Mouse (Mus musculus) retina, embryonic 14.5 days (tissue): ENCODE results near the gene Fam183b.
"Not testable (repeated sequence)": the region's sequence is repeated elsewhere in the genome, so short reads cannot be mapped to it uniquely, and the experiment has no call there.

Source experiments
- DNase-seq: peaks from one replicate; pipeline ENCODE4 v3.0.0-alpha.2; 2015; ENCODE audit warnings: low spot score

Fam183b gene

GRCm38 (mm10) chr11:58772888-58773287, 28.9 kb downstream of the Fam183b start, which contains the start of gene Olfr315:
TSS of gene Olfr315 (plus strand) at chr11:58773188.
- no peak for DNase-seq

- no peak for DNase-seq
Observed at GRCm38 (mm10) chr11:58752434-58752833, 49.3 kb downstream of the Fam183b start, which contains the start of gene Olfr316. TSS of gene Olfr316 (plus strand) at chr11:58752734.

- DNase-seq = not testable (repeated sequence)
Observed at GRCm38 (mm10) chr11:58751096-58751495, 50.7 kb downstream of the Fam183b start.
